Mouse (Mus musculus): ENCODE data around the gene Col5a1. TPM values are rescaled to one million over a fixed set of nuclear protein-coding genes. Genes with fewer than 3 reads are reported as not detected.

The Col5a1 gene
- polyA plus RNA-seq, 1 experiment: 0.03 TPM

GRCm38 (mm10) chr2:27954924-27955323 lies 68.7 kb downstream of the Col5a1 start:
- Histone ChIP-seq H3K36me3 (replicated peaks; ENCODE audit: low read length) (no peaks in the 10 kb centered on the region), H3K4me3 (replicated peaks) (no peak overlapping the region), H3K27me3 (replicated peaks) (peaks cover 51% of the 10 kb centered on the region), H3K4me1 (no peaks in the 10 kb centered on the region), H3K9me3 (no peaks in the 10 kb centered on the region)
- TF ChIP-seq GATA1 (IDR thresholded peaks at IDR 0.05; ENCODE audit: borderline replicate concordance, low read length) (no peak), FLI1 (IDR thresholded peaks at IDR 0.05; ENCODE audit: low read length) (no peak)

DNA sequence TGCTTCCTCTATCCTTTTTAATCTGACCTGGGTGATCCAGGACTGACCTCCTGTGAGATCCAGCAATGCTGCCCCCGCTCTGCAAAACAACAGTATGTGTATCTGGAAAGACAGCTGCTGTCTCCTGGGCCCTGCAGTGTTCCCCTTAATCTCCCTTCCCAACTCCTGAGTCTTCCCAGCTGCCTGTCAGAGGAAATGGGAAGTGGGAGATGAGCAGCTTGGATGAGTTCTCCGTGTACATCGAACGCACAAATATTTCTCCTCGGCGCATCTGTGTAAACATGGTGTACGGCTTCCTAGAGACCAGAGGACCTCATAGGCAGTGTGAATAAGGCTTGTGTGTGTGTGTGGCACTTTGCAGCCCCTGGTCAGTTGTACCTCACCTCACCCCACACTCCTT lies 70.5 kb downstream of the Col5a1 start:
- Histone ChIP-seq H3K4me1 (no peaks in the 10 kb centered on the region), H3K4me3 (replicated peaks) (no peak overlapping the region), H3K9me3 (no peaks in the 10 kb centered on the region), H3K27me3 (replicated peaks) (peaks cover 61% of the 10 kb centered on the region), H3K36me3 (replicated peaks; ENCODE audit: low read length) (no peaks in the 10 kb centered on the region)
- TF ChIP-seq FLI1 (IDR thresholded peaks at IDR 0.05; ENCODE audit: low read length): no peak
- no peak for TF ChIP-seq GATA1 (IDR thresholded peaks at IDR 0.05; ENCODE audit: borderline replicate concordance, low read length)

- no peaks in the 10 kb centered on the region for H3K9me3 ChIP-seq
- H3K4me1 ChIP-seq: no peaks in the 10 kb centered on the region
- H3K4me3 ChIP-seq (replicated peaks): no peak overlapping the region
- TF ChIP-seq GATA1 (IDR thresholded peaks at IDR 0.05; ENCODE audit: borderline replicate concordance, low read length): no peak
- TF ChIP-seq FLI1 (IDR thresholded peaks at IDR 0.05; ENCODE audit: low read length): no peak
- peaks cover 59% of the 10 kb centered on the region for H3K27me3 ChIP-seq (replicated peaks)
- no peaks in the 10 kb centered on the region for H3K36me3 ChIP-seq (replicated peaks; ENCODE audit: low read length)
Observed at GRCm38 (mm10) chr2:27957184-27957583, 71.0 kb downstream of the Col5a1 start.

GRCm38 (mm10) chr2:27959275-27959674 lies 73.0 kb downstream of the Col5a1 start:
- Histone ChIP-seq H3K36me3 (replicated peaks; ENCODE audit: low read length) (no peaks in the 10 kb centered on the region), H3K9me3 (no peaks in the 10 kb centered on the region), H3K27me3 (replicated peaks) (peaks cover 55% of the 10 kb centered on the region), H3K4me3 (replicated peaks) (no peak overlapping the region), H3K4me1 (no peaks in the 10 kb centered on the region)
- no peak for TF ChIP-seq FLI1 (IDR thresholded peaks at IDR 0.05; ENCODE audit: low read length)
- TF ChIP-seq GATA1 (IDR thresholded peaks at IDR 0.05; ENCODE audit: borderline replicate concordance, low read length): no peak

DNA sequence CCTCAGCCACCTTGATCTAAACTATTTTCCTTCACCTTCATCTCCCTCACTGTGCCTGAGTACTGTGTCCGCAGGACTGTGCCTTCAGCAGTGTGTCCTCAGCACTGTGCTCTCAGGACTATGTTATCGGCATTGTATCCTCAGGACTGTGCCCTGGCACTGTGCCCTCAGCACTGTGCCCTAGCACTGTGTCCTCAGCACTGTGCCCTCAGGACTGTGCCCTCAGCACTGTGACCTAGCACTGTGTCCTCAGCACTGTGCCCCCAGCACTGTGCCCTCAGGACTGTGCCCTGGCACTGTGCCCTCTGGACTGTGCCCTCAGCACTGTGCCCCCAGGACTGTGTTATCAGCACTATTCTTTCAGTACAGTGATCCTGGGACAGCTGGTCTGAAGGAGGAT lies 75.0 kb downstream of the Col5a1 start:
- H3K36me3 ChIP-seq (replicated peaks; ENCODE audit: low read length): no peaks in the 10 kb centered on the region
- H3K4me1 ChIP-seq: no peaks in the 10 kb centered on the region
- peaks cover 57% of the 10 kb centered on the region for H3K27me3 ChIP-seq (replicated peaks)

GRCm38 (mm10) chr2:27962406-27962805 lies 76.2 kb downstream of the Col5a1 start:
- H3K4me3 ChIP-seq (replicated peaks): no peak overlapping the region
- no peak for TF ChIP-seq GATA1 (IDR thresholded peaks at IDR 0.05; ENCODE audit: borderline replicate concordance, low read length)
- no peak for TF ChIP-seq FLI1 (IDR thresholded peaks at IDR 0.05; ENCODE audit: low read length)
- no peaks in the 10 kb centered on the region for H3K36me3 ChIP-seq (replicated peaks; ENCODE audit: low read length)
- H3K9me3 ChIP-seq: no peaks in the 10 kb centered on the region
- peaks cover 58% of the 10 kb centered on the region for H3K27me3 ChIP-seq (replicated peaks)
- H3K4me1 ChIP-seq: no peaks in the 10 kb centered on the region

More for the DNA sequence above, 75.0 kb downstream of the Col5a1 start:
- peak overlapping the region; percentile 44 for H3K4me3 ChIP-seq (replicated peaks)
- TF ChIP-seq GATA1 (IDR thresholded peaks at IDR 0.05; ENCODE audit: borderline replicate concordance, low read length) (no peak), FLI1 (IDR thresholded peaks at IDR 0.05; ENCODE audit: low read length) (no peak)
- H3K9me3 ChIP-seq: no peaks in the 10 kb centered on the region

GRCm38 (mm10) chr2:27969158-27969557 lies 82.9 kb downstream of the Col5a1 start:
- H3K4me1 ChIP-seq: no peaks in the 10 kb centered on the region
- H3K9me3 ChIP-seq: no peaks in the 10 kb centered on the region
- no peaks in the 10 kb centered on the region for H3K36me3 ChIP-seq (replicated peaks; ENCODE audit: low read length)
- no peak for TF ChIP-seq GATA1 (IDR thresholded peaks at IDR 0.05; ENCODE audit: borderline replicate concordance, low read length)
- no peak for TF ChIP-seq FLI1 (IDR thresholded peaks at IDR 0.05; ENCODE audit: low read length)
- H3K27me3 ChIP-seq (replicated peaks): peaks cover 45% of the 10 kb centered on the region
- H3K4me3 ChIP-seq (replicated peaks): no peak overlapping the region

- no peak overlapping the region for H3K4me3 ChIP-seq (replicated peaks)
- H3K9me3 ChIP-seq: peaks cover 5% of the 10 kb centered on the region; the same call in 1 of the 2 replicates
- H3K4me1 ChIP-seq: no peaks in the 10 kb centered on the region
- no peak for TF ChIP-seq GATA1 (IDR thresholded peaks at IDR 0.05; ENCODE audit: borderline replicate concordance, low read length)
- TF ChIP-seq FLI1 (IDR thresholded peaks at IDR 0.05; ENCODE audit: low read length): no peak
- no peaks in the 10 kb centered on the region for H3K36me3 ChIP-seq (replicated peaks; ENCODE audit: low read length)
- H3K27me3 ChIP-seq (replicated peaks): peaks cover 38% of the 10 kb centered on the region
Observed at GRCm38 (mm10) chr2:27973840-27974239, 87.6 kb downstream of the Col5a1 start.

DNA sequence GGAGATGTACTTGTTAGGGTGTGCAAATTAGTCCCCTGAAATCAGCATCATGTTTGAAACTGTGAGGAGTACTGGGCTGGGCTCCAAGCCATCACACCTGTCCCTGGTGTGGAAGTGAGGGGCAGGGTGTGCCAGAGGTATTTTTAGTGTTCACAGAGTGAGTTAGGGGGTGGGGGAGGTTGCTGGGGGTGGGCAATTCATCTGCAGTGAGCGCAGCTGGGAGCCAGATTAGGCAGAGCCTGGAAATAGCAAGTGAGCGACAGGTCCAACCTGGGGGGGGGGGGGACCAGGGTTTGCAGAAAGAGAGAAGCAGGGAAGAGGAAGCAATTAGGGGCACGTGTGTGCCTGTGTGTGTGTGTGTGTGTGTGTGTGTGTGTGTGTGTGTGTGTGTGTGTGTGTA lies 89.6 kb downstream of the Col5a1 start:
- Histone ChIP-seq H3K4me3 (replicated peaks) (no peak overlapping the region), H3K4me1 (no peaks in the 10 kb centered on the region), H3K9me3 (peaks cover 5% of the 10 kb centered on the region; the same call in 1 of the 2 replicates), H3K27me3 (replicated peaks) (peaks cover 40% of the 10 kb centered on the region), H3K36me3 (replicated peaks; ENCODE audit: low read length) (no peaks in the 10 kb centered on the region)
- TF ChIP-seq FLI1 (IDR thresholded peaks at IDR 0.05; ENCODE audit: low read length) (no peak), GATA1 (IDR thresholded peaks at IDR 0.05; ENCODE audit: borderline replicate concordance, low read length) (no peak)

DNA sequence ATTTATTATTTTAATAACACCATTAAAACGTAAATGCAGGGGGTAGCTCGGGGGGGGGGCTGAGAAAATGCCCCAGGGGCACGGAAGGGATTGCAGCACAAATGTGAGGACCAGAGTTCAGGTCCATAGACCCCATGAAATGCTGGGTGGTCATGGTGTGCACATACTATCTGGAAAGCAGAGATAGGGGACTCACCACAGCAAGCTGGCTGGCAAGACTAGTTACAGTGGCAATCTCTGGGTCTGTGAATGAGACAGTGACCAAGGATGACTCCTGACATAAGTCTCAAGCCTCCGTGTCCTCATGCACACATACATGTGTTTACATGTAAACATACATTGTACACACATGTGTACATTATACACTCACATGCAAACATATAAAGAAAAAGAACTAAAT lies 90.3 kb downstream of the Col5a1 start:
- TF ChIP-seq GATA1 (IDR thresholded peaks at IDR 0.05; ENCODE audit: borderline replicate concordance, low read length) (no peak), FLI1 (IDR thresholded peaks at IDR 0.05; ENCODE audit: low read length) (no peak)
- Histone ChIP-seq H3K4me3 (replicated peaks) (no peak overlapping the region), H3K9me3 (peaks cover 5% of the 10 kb centered on the region; the same call in 1 of the 2 replicates), H3K4me1 (no peaks in the 10 kb centered on the region), H3K27me3 (replicated peaks) (peaks cover 42% of the 10 kb centered on the region), H3K36me3 (replicated peaks; ENCODE audit: low read length) (no peaks in the 10 kb centered on the region)

DNA sequence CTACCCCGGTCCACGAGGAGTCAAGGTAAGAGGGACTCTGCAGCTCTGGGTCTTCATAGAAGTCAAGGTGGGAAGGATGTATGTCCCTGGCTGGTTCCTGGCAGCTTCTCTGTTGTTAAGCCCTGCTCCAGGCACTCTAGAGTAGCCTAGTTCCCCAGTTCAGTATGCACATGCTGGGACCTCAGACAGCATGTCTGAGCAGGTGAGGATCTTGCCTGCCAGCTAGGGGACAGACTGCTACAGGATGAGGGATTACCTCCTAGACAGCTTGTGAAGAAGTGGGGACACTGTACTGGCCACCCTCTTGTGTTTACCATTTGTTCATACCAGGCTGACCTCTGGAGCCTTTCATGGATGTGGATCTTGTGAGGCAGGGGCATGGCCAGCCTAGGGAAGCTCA lies 94.8 kb downstream of the Col5a1 start:
- Histone ChIP-seq H3K36me3 (replicated peaks; ENCODE audit: low read length) (no peaks in the 10 kb centered on the region), H3K9me3 (peaks cover 5% of the 10 kb centered on the region; the same call in 1 of the 2 replicates), H3K4me1 (no peaks in the 10 kb centered on the region), H3K27me3 (replicated peaks) (peaks cover 46% of the 10 kb centered on the region), H3K4me3 (replicated peaks) (no peak overlapping the region)
- no peak for TF ChIP-seq GATA1 (IDR thresholded peaks at IDR 0.05; ENCODE audit: borderline replicate concordance, low read length)
- no peak for TF ChIP-seq FLI1 (IDR thresholded peaks at IDR 0.05; ENCODE audit: low read length)

Measured in megakaryocyte, embryonic 14.5 days (primary cell).